25 mouse cellular contexts compared by ENCODE assay signal in the genomic region with DNA sequence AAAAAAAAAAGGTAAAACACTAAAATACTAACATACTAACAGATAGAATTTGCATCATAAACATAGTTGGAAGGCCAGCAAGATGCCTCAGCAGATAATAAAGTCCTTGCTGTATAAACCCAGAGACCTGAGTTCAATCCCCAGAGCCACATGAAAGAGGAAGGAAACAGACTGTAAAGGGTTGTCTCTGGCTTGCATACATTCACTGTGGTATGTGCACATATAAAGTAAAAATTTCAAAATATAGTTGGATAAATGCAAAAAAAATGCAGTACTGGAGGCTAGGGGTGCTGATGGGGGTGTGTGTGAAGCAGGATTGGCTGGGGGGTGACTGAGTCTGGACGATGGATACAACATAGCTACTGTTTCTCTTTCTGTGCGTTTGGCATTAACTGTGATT. TPM values are rescaled to one million over a fixed set of nuclear protein-coding genes. Genes with fewer than 3 reads are reported as not detected.
"Had no signal": no experiment of that assay in that cellular context is flagged by ENCODE, and none has a peak within 500 bp of the region (broad histone marks: within the 10 kb centered on the region; RNA-seq: fewer than 3 reads in every experiment).

No protein-coding gene starts in this region.

- ATAC-seq: intestine, postnatal 0 days; liver, embryonic 12.5 days had no signal

- H3K9ac ChIP-seq: kidney, embryonic 15.5 days; liver, embryonic 12.5 days; liver, embryonic 15.5 days; lung, embryonic 15.5 days; stomach, embryonic 15.5 days had no signal

- H3K4me2 ChIP-seq: kidney, embryonic 15.5 days; liver, embryonic 12.5 days; liver, embryonic 15.5 days; lung, embryonic 15.5 days; midbrain, embryonic 11.5 days; stomach, embryonic 15.5 days had no signal

- H3K27ac ChIP-seq: kidney, embryonic 15.5 days; liver, embryonic 15.5 days had no signal

- H3K27me3 ChIP-seq: kidney, embryonic 15.5 days; lung, embryonic 15.5 days; stomach, embryonic 15.5 days had no signal

- H3K4me3 ChIP-seq: kidney, embryonic 15.5 days; liver, embryonic 12.5 days; liver, embryonic 15.5 days; lung, embryonic 15.5 days; stomach, embryonic 15.5 days had no signal

- H3K36me3 ChIP-seq: kidney, embryonic 15.5 days; liver, embryonic 12.5 days; liver, embryonic 15.5 days; lung, embryonic 15.5 days; stomach, embryonic 15.5 days had no signal

- DNase-seq: kidney, adult 8-10 months; kidney, postnatal 10 days; kidney, postnatal 36 days; liver; lung, adult 18-20 months; lung, postnatal 10 days; right cerebral cortex, adult 18-20 months; right cerebral cortex, postnatal 25 days; spleen, adult 18-20 months; thymus, adult 18-20 months; thymus, postnatal 4 days had no signal

- H3K4me1 ChIP-seq: liver, embryonic 15.5 days had no signal

- H3K9me3 ChIP-seq: kidney, embryonic 15.5 days; liver, embryonic 12.5 days; liver, embryonic 15.5 days; lung, embryonic 15.5 days; stomach, embryonic 15.5 days had no signal

RNA-seq across cellular contexts. Expression of gene Dupd1, which starts 8.9 kb away (rescaled TPM):
- total RNA-seq: megakaryocyte-erythroid progenitor cell, adult 5-6 weeks had no signal
- polyA plus RNA-seq: intestine, embryonic 14.5 days; intestine, postnatal 0 days; kidney, embryonic 15.5 days; liver, embryonic 12.5 days; lung, embryonic 15.5 days; macrophage; midbrain, embryonic 11.5 days; midbrain, embryonic 14.5 days; stomach, embryonic 15.5 days had no signal

RNA-seq across cellular contexts. Expression of gene Dusp13, which starts 45.5 kb away (rescaled TPM):
- total RNA-seq: megakaryocyte-erythroid progenitor cell, adult 5-6 weeks; midbrain, postnatal 0 days had no signal
- polyA plus RNA-seq: intestine, embryonic 14.5 days; liver, embryonic 12.5 days; lung, embryonic 15.5 days; midbrain, embryonic 11.5 days; midbrain, embryonic 14.5 days; midbrain, postnatal 0 days; neural tube, embryonic 11.5 days; neural tube, embryonic 14.5 days; stomach, embryonic 15.5 days had no signal
